Mouse (Mus musculus) right cerebral cortex, adult 18-20 months (tissue): ENCODE measurements around the gene Pde3a.
A peak's percentile ranks its signal among the peaks of the same experiment; 100 is the strongest.

Experiments used
- DNase-seq: peaks from one replicate; pipeline ENCODE4 v3.0.0; 2022; ENCODE audit warnings: mixed read lengths

The Pde3a gene

DNA sequence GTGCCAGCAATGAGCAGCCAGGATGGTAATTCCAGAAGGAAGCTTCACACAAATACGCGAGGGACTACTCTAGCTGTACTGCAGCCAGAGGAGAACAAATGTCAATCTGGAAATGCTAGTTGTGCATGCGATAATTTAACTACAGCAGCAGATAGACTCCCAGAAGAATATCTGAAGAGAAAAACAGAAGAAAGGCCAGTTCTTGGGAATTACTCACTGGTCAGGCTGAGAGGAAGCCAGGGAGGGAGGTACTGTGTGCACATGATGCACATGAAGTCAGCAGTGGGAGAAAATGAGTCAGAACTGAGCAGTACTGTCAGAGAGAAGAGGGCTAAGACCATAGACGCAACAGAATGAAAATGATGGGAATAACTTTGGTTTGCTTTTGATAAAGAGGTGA is 159.7 kb downstream of the Pde3a start:
- DNase-seq: no peak

GRCm38 (mm10) chr6:141410836-141411235 is 161.8 kb downstream of the Pde3a start:
- DNase-seq: no peak

GRCm38 (mm10) chr6:141425114-141425513 is 176.0 kb downstream of the Pde3a start:
- DNase-seq: no peak

DNA sequence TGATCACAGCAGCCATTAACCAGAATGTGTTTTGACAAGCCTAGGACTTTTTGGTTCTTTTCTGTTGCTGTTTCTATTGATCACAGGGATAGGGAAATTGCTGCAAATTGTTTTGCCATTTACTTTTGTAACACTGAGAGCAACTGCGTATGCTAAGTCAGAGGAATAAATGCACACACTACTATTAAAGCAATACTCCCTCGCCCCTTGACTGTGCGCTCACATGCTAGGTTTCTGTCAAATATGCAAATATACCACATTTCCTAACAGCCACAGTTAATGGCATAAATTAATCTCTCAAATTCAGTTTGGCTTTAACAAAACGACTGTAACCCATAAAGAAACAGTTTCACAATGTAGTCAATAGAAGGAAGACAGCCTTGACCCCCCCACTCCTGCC is 179.5 kb downstream of the Pde3a start:
- no peak for DNase-seq

DNA sequence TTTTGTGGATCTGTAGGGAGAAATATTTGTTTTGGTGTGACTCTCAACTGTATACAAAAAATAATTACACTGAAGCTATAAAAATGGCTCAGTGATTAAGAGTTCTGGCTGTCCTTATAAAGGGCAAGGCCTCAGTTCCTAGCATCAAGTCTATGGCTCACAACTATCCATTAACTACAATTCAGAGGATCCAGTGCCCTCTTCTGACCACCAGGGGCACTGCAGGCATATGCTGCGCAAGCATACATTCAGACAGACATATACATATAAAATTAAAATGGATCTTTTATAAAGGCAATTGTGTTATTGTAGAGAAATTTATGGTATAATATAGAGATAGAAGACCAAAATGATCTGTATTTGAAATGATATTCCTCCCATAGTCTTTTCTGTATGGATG is 181.1 kb downstream of the Pde3a start:
- no peak for DNase-seq

DNA sequence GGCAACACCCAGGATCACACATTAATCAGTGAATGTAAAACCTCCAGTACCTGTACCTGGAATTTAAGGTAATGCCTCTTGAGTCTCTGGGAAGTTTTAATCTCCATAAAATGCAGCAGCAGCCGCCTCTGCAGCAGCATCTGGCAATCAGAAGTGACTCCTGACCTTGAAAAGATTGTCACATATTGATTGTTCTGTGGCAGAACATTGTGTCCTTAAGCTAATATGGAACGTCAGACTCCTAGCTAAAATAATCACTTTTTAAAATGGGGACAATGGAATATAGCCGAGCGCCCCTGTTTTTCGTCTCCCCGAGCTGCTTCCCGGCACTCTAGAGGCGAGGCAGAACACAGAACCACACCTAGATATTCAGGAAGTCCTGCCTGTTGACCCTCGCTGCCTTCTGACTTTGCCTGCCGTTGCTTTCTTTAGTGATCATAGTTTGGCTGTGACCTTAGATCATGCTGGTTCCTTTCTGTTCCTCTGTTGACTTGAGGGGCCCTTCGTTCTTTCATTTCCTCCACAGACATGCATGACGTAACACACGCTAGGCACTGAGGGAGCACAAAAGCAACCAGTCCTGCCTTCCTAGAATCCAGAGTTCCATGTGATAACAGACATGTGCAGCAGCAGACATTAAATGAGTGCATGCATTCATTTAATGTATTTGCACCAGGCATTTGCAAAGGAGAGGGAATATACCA is 183.4 kb downstream of the Pde3a start:
- DNase-seq: no peak

DNA sequence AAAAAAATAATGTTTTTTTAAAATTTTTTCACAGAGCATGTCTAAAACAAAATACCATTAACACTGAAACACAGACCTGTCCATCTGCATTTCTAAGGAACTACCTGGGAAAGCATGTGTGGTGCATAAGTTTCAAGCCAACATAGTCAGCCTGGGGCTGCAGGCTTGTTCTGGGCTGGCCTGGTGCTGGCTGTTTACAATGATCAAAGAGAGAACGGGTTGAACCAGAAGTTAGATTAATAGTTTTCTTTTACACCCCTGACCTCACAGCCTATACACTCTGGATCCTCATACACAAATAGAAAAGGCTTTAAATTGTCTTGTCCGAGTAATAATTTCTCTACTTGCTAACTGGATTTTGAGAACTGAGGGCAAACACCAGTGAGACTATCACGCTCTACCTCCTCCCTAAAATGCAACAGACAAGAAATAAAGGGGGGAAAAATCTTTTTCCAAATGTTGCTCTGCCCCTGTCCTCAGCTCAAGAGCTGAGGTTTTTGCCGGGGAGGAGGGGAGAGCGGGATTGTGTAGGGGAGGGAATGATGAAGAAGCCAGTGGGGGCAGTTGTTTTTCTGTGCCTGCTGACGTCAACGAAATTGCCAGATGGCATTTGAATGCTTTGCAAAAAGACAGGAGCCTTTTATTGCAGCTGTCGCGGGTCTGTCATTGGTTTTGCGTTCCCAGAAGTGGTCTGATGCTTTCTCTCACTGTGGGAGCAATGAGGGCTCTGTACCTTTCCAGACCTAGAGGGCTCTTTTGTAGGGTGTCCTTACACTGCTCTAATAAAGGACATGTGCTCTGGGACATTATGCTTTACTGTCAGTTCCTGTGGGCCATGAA is 185.1 kb downstream of the Pde3a start:
- DNase-seq: peak; percentile 59

- no peak for DNase-seq
Observed at GRCm38 (mm10) chr6:141435160-141435559, 186.1 kb downstream of the Pde3a start.

GRCm38 (mm10) chr6:141439965-141440364 is 190.9 kb downstream of the Pde3a start:
- no peak for DNase-seq

- DNase-seq: peak; percentile 52
Observed at GRCm38 (mm10) chr6:141447547-141447946, 198.5 kb downstream of the Pde3a start.

GRCm38 (mm10) chr6:141448886-141449285 is 199.8 kb downstream of the Pde3a start:
- DNase-seq: no peak

DNA sequence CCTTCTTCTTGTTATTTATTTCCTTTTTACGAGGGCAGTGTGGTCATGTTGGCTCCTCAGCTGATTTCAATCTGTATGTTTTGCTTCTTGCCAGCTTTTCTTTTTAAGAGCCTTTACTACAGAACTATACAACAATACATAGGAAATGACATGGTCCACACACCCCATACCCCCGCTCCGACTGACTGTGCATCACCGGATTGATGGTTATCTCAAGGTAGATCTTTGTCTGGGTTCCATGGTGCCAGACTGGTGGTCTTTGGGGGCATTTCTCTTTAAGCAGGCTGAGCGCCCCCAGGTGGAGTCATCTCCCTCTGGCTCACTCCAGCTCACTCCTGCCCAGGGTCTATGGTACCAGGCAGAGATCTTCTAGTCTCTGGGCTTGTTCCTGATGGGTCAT is 206.3 kb downstream of the Pde3a start:
- no peak for DNase-seq

- DNase-seq: no peak
Observed at GRCm38 (mm10) chr6:141456591-141456990, 207.5 kb downstream of the Pde3a start.

- DNase-seq: no peak
Observed at GRCm38 (mm10) chr6:141470251-141470650, 221.2 kb downstream of the Pde3a start.

DNA sequence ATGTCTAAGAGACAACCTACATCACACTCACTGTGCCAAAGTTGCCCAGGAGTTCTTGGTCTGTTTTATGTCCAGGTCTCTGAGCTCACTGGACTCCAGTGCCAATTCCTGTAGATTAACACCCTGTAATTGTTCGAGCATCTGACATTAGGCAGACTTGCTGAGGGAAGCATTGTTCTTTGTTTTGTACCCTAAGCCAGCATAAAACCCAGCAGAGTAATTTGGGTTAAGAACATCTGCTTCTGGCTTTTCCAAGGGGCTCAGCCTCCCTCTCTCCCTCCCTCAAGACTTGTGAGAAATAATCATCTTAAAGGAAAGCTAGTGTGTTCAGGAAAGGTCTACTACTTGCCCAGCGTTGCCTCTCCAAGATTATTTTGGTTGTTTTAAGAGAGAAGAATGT is 225.2 kb downstream of the Pde3a start:
- no peak for DNase-seq

DNA sequence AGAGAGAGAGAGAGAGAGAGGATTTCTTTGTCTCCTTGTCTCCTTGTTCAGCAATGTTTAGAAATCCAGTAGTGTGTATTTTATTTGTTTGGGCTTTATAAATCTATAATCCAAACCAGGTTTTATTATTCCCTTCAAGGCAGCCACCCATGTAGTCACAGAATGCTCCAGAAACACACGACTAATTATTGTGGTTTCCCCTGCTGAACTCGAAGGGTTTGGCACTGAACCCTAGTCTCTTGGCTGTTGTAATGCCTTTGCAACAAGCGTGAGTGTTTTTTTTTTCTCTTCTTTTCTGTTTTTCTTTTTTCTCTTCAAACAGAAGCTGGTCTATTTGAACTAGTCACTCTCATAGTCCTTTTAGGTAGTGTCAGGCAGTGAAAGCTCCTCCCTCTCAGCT is 225.6 kb downstream of the Pde3a start:
- no peak for DNase-seq

GRCm38 (mm10) chr6:141485302-141486021 is 236.4 kb downstream of the Pde3a start:
- DNase-seq: no peak

- DNase-seq: peak; percentile 19
Observed at GRCm38 (mm10) chr6:141487266-141487665, 238.2 kb downstream of the Pde3a start.

DNA sequence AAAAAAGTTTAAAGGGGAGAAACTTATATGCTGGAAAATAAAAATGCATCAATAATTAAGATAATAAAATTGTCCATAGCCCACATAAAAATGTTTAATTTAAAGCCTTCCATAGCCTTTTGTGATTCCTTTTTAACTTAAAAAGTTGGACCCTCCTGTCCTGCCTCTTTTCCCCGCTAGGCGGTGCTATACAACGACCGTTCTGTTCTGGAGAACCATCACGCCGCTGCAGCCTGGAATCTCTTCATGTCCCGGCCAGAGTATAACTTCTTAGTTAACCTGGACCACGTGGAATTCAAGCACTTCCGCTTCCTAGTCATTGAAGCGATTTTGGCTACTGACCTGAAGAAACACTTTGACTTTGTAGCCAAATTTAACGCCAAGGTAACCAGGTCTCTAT is 239.6 kb downstream of the Pde3a start:
- DNase-seq: peak; percentile 10

- no peak for DNase-seq
Observed at GRCm38 (mm10) chr6:141494909-141495308, 245.8 kb downstream of the Pde3a start.

DNA sequence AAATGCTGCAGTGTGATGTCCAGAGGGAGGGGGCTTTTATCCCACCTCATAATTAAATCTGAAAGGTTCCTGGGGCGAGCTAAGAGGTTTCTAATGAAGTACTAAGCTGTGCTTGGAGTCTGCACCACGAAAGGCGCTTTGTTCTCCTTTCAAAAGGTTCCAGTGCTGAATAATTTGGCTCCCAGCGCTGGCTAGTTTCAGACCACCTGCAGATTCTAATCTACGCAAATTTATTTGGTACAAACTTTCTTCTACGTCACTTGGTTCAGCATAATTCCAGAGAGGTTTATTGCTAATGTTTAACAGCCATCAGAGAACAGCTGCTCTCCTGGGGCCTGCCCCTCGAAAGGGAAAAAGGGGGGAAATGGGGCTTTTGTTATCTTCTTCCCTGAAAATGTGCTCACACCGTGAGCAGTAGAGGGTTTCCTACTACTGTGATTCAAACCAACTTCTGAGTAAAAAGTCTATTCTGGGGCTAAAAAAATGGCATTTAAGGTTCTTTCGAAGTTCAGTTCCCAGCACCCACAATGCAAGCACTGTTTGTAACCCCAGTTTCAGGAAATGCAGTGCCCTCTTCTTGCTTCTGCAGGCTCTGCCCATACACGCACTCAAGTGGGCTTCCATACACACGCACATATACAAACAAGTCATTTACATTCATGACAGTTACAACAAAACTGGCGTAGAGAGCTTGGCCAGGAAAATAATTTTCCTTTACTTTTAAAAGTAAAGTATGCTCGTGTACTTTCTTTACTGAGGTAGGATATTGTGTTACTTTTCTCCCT is 246.8 kb downstream of the Pde3a start:
- DNase-seq: peak; percentile 23

GRCm38 (mm10) chr6:141499511-141499910 is 250.4 kb downstream of the Pde3a start:
- DNase-seq: peak; percentile 8

GRCm38 (mm10) chr6:141501171-141501570 is 252.1 kb downstream of the Pde3a start:
- peak; percentile 4 for DNase-seq
